Mouse (Mus musculus) kidney, postnatal 0 days (tissue): ENCODE data around the gene Slc25a44. TPM values are rescaled to one million over a fixed set of nuclear protein-coding genes. Genes with fewer than 3 reads are reported as not detected.
"Not testable (repeated sequence)": the region's sequence is repeated elsewhere in the genome, so short reads cannot be mapped to it uniquely, and the experiment has no call there.

Source experiments
- ATAC-seq: fragments of 200-750 bp; cut with Nextera tagmentation; replicated peaks from 2 replicates; pipeline ENCODE4 v1.8.0; 2017; ENCODE audit warnings: low read depth, moderate number of reproducible peaks, moderate TSS enrichment, moderate library complexity; ENCODE audit not compliant: low FRiP score
- DNase-seq: peaks from one replicate; pipeline ENCODE4 v3.0.0-alpha.2; 2016; ENCODE audit warnings: low spot score
- H3K27ac ChIP-seq: fragments of 300-500 bp; sonication (generic); 2 replicates; pipeline ENCODE4 v1.5.1; 2014; ENCODE audit warnings: mild to moderate bottlenecking
- H3K27me3 ChIP-seq: fragments of 300-500 bp; sonication (generic); 2 replicates; pipeline ENCODE4 v1.6.1; 2014; ENCODE audit warnings: low read length, mixed read lengths; ENCODE audit not compliant: insufficient read depth
- H3K36me3 ChIP-seq: fragments of 300-500 bp; sonication (generic); 2 replicates; pipeline ENCODE4 v1.6.1; 2014; ENCODE audit warnings: low read length, mixed read lengths; ENCODE audit not compliant: insufficient read depth
- H3K4me1 ChIP-seq: fragments of 300-500 bp; sonication (generic); replicated peaks from 2 replicates; pipeline ENCODE4 v1.6.1; 2014; ENCODE audit warnings: antibody characterized with exemption, low read length, mixed read lengths; ENCODE audit not compliant: insufficient read depth
- H3K4me2 ChIP-seq: fragments of 300-500 bp; sonication (generic); 2 replicates; pipeline ENCODE4 v1.6.1; 2014; ENCODE audit warnings: mild to moderate bottlenecking, low read length, moderate library complexity, mixed read lengths
- H3K4me3 ChIP-seq: fragments of 300-500 bp; sonication (generic); replicated peaks from 2 replicates; pipeline ENCODE4 v1.5.1; 2014; ENCODE audit warnings: low read depth, low read length
- H3K9ac ChIP-seq: fragments of 300-500 bp; sonication (generic); 2 replicates; pipeline ENCODE4 v1.6.1; 2014; ENCODE audit warnings: low read depth, low read length
- H3K9me3 ChIP-seq: fragments of 300-500 bp; sonication (generic); replicated peaks from 2 replicates; pipeline ENCODE4 v1.6.1; 2016; ENCODE audit warnings: low read length, inconsistent platforms, mixed read lengths
- CTCF ChIP-seq: IDR thresholded peaks from 2 replicates; pipeline ENCODE4 v1.5.1; 2016; ENCODE audit warnings: antibody characterized with exemption, low read depth, mild to moderate bottlenecking, moderate library complexity
- WGBS: fragments of 180-500 bp; shearing (Covaris S2); extraction: QIAGEN DNeasy Blood & Tissue Kit; methylation state at CpG from one replicate; pipeline ENCODE4 v1.1.7; 2014; 5-methylcytosine and 5-hydroxymethylcytosine counted together
- polyA plus RNA-seq: library from polyadenylated mRNA; unstranded; fragments of >200 nt; fragmentation: Nextera tagmentation; extraction: Ambion mirVana; gene quantifications from 2 replicates; pipeline ENCODE4 v1.2.1, GENCODE M21; 2015

The Slc25a44 gene
- polyA plus RNA-seq, 1 experiment from 2014 or later = 17.1 TPM

DNA sequence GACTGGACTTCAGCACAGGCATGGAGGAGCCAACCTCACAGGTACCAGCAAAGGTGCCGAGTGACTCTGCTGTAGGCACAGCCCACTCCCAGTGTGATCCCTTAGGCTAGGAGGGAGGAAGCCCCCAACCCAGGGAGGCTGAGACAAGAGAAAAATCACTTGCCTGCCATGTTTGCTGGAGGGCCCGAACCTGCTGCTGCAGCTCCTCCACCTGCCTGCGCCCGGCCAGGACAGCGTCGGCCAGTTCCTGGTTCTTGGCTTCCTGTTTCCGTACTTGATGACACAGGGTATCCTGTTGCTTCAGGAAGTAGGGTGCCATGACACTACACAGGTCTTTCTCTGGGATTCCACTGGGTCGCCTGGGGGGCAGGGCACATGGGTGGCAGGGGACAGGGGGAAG is 29.2 kb downstream of the Slc25a44 start:
- DNase-seq (no peak), ATAC-seq (no peak)
- Histone ChIP-seq H3K27ac (no peak overlapping the region), H3K9ac (no peak overlapping the region), H3K4me1 (no peaks in the 10 kb centered on the region), H3K4me2 (no peak overlapping the region), H3K4me3 (no peak overlapping the region), H3K36me3 (0 out of 2 replicates have a peak, but pooled peaks cover 8% of the 10 kb centered on the region), H3K9me3 (no peaks in the 10 kb centered on the region), H3K27me3 (no peaks in the 10 kb centered on the region)
- 82% methylated on average over 8 of the region's 8 CpGs for WGBS
- no peak for TF ChIP-seq CTCF

DNA sequence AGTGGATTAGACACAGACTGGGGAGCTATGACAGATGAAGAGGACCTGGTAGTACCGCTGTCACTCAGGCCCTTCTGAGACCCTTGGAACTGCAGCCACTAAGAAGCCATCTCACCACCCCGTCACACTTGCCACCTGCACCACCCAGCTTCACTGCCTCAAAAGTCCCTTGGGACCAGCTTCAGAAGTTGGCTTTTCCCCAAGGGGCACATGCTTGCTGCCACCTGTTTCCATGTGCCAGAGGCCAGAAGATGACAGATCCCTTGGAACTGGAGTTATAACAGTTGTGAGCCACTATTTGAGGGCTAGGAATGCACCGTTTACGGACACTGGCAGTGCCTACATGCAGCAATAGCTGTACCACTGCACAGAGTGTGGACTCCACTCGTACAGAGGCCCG is 29.7 kb downstream of the Slc25a44 start:
- Histone ChIP-seq H3K9me3 (no peaks in the 10 kb centered on the region; the same call in 1 of the 2 replicates), H3K4me2 (no peak overlapping the region), H3K27ac (no peak overlapping the region), H3K4me3 (no peak overlapping the region), H3K36me3 (0 out of 2 replicates have a peak, but pooled peaks cover 9% of the 10 kb centered on the region), H3K4me1 (no peaks in the 10 kb centered on the region), H3K27me3 (no peaks in the 10 kb centered on the region), H3K9ac (no peak overlapping the region)
- 95% methylated on average over 6 of the region's 6 CpGs for WGBS
- DNase-seq (no peak), ATAC-seq (no peak)
- TF ChIP-seq CTCF = no peak

DNA sequence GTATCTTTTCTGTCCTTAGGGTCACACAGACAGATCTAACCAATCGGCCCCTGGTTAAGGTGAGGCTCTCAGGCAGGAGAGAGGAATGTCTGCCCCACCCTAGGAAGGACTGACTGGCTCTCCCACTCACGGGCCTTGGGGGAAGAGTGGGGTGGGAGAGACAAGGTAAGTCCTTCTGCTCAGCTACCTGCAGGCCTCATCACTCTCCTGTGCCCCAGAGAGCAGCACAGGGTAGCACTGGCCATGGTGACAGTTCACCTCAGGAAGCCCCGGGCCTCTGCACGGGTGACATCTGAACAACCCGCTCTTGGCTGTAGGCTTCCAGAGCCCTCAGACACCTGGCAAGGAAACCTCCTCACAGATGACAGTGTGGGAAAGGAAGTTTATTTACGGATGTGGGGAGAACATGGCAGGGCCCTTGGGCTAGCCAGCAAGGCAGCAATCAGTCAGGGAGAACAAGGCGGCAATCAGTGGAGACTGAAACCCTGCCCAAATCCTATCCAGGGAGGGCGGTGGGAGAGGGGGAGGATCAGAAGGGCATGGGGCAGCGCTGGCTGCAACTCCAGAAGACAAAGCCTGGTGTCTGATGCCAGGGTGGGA is 31.1 kb downstream of the Slc25a44 start:
- no peak for ATAC-seq
- DNase-seq = no peak
- H3K4me1 ChIP-seq = no peaks in the 10 kb centered on the region

DNA sequence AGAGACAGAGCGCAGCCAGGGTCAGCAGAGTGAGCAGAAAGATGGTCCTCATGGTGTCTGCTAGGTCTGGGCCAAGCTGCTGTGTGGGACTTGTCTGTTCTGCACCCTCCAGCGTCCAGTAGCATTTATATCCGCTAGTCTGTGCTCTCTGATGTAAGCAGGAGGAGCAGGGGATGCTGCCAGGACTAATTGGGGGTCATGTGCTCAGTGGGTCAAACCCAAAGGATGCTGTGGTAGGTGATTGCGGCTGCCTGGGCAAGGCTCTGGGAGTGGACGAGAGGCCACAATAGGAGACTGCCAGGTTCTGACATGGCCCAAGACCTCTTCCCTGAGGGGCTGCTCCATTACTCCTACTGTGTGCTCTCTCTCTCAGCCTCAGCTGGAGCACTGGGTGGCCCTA is 40.6 kb downstream of the Slc25a44 start, which contains the start of gene Bglap:
Bglap (minus strand) TSS at position 101 of the 400 bp plus-strand sequence.
- H3K27ac ChIP-seq = no peak within 1 kb of the TSS
- H3K9me3 ChIP-seq = no peaks in the 10 kb centered on the region
- no peak within 1 kb of the TSS for H3K4me2 ChIP-seq
- DNase-seq (no peak), ATAC-seq (no peak)
- 71% methylated on average over 5 of the region's 5 CpGs for WGBS
- no peaks in the 10 kb centered on the region for H3K27me3 ChIP-seq
- no peaks in the 10 kb centered on the region for H3K36me3 ChIP-seq
- no peak for TF ChIP-seq CTCF
- H3K9ac ChIP-seq = no peak within 1 kb of the TSS
- no peak within 1 kb of the TSS for H3K4me3 ChIP-seq
- no peaks in the 10 kb centered on the region for H3K4me1 ChIP-seq

More for the DNA sequence above, 31.1 kb downstream of the Slc25a44 start:
- H3K9me3 ChIP-seq = no peaks in the 10 kb centered on the region; the same call in 1 of the 2 replicates
- no peak overlapping the region for H3K4me2 ChIP-seq
- no peak overlapping the region for H3K4me3 ChIP-seq
- no peak overlapping the region for H3K27ac ChIP-seq
- TF ChIP-seq CTCF = no peak
- H3K36me3 ChIP-seq = 0 out of 2 replicates have a peak, but pooled peaks cover 10% of the 10 kb centered on the region
- no peak overlapping the region for H3K9ac ChIP-seq
- 70% methylated on average over 9 of the region's 9 CpGs for WGBS
- H3K27me3 ChIP-seq = no peaks in the 10 kb centered on the region

DNA sequence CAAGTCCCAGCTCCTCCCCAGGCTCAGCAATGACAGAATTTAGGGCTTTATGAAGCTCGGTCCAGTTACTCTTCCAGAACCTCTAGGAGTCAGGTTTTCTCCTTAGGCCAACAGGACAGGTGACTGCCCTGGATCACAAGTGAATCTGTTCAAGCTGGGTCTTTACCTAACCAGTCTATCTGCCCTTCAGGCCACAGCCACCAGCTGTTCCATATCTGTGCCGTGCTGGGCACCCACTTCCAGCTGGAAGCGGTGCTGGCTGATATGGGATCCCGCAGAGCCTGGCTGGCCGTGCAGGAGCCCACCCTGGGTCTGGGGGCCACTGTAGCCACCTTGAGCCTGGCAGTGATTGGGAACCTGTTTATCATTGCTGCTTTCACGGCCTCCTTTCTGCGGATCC is 42.6 kb downstream of the Slc25a44 start:
- H3K27ac ChIP-seq, DNase-seq, H3K4me3 ChIP-seq, H3K9ac ChIP-seq, ATAC-seq, H3K27me3 ChIP-seq, H3K4me2 ChIP-seq, H3K36me3 ChIP-seq, H3K4me1 ChIP-seq, H3K9me3 ChIP-seq: not testable (repeated sequence)
- WGBS = 0% methylated on average over 1 of the region's 7 CpGs

DNA sequence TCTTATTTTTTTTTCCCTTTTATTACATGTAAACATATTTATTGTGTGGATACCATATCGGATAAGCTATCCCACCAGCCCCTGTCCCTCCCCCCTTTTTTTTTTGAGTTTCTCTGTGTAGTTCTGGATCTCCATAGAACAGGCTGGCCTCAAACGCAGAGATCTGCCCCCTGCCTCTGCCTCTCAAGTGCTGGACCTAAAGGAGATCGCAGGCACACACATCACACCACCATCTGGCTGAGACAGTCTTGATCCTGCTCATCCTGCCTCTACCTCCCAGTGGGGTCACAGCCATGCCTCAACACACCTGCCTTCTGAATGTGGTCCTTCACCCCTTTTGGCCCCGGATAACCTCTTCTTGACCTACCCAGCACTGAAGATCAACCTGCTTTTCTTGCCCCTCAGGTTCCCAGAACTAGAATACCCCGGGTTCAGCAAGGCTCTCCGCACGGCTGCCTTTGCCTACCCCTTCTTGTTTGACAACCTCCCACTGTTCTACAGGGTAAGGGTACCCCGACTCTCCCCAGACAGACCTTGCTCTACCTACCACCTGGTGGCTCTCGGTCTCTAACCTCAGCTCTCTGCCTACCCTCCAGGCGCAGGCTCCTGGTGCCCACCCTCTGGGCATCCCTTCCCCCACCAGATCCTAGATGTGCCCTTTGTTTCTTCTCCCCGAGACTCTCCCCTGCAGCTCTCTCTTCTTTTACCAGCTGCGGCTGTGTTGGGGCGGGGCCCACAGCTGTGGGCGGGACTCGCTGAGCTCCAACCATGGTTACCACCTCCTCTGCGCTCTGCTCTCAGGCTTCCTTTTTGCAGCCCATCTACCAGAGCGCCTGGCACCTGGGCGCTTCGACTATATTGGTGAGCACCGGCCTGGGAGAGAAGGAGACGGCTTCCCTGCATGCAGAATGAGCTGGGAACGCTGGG is 43.3 kb downstream of the Slc25a44 start:
- peak; percentile 57 for DNase-seq
- ATAC-seq = peak; percentile 85
- H3K27me3 ChIP-seq, H3K27ac ChIP-seq, H3K4me3 ChIP-seq, H3K9me3 ChIP-seq, H3K36me3 ChIP-seq, H3K9ac ChIP-seq, H3K4me1 ChIP-seq: not testable (repeated sequence)
- peak overlapping the region; percentile 45 for H3K4me2 ChIP-seq
- WGBS = 10% methylated on average over 18 of the region's 22 CpGs

DNA sequence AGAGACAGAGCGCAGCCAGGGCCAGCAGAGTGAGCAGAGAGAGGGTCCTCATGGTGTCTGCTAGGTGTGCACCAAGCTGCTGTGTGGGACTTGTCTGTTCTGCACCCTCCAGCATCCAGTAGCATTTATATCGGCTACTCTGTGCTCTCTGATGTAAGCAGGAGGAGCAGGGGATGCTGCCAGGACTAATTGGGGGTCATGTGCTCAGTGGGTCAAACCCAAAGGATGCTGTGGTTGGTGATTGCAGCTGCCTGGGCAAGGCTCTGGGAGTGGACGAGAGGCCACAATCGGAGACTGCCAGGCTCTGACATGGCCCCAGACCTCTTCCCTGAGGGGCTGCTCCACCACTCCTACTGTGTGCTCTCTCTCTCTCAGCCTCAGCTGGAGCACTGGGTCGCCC is 46.3 kb downstream of the Slc25a44 start, which contains the start of gene Bglap2:
Bglap2 (minus strand) TSS at position 101 of the 400 bp plus-strand sequence.
- not testable (repeated sequence) for H3K27ac ChIP-seq, DNase-seq, H3K4me2 ChIP-seq, H3K4me3 ChIP-seq, H3K27me3 ChIP-seq, H3K36me3 ChIP-seq, H3K4me1 ChIP-seq, ATAC-seq, H3K9me3 ChIP-seq, H3K9ac ChIP-seq
- WGBS = 76% methylated on average over 5 of the region's 5 CpGs

DNA sequence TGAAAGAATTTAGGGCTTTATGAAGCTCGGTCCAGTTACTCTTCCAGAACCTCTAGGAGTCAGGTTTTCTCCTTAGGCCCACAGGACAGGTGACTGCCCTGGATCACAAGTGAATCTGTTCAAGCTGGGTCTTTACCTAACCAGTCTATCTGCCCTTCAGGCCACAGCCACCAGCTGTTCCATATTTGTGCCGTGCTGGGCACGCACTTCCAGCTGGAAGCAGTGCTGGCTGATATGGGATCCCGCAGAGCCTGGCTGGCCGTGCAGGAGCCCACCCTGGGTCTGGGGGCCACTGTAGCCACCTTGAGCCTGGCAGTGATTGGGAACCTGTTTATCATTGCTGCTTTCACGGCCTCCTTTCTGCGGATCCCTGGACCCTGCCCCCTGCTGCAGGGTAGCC is 48.3 kb downstream of the Slc25a44 start:
- not testable (repeated sequence) for ATAC-seq, H3K9me3 ChIP-seq, DNase-seq, H3K27me3 ChIP-seq, H3K4me1 ChIP-seq, H3K4me3 ChIP-seq, H3K36me3 ChIP-seq, H3K9ac ChIP-seq
- Histone ChIP-seq H3K4me2 (peak overlapping the region; percentile 39; the same call in 1 of the 2 replicates), H3K27ac (0 out of 2 replicates have a peak overlapping the region, but pooled peaks have one; percentile 64)
- WGBS = 16% methylated on average over 5 of the region's 7 CpGs
